Mouse (Mus musculus): ENCODE results near the gene Ifna2.

The Ifna2 gene

GRCm38 (mm10) chr4:88653644-88654043 lies 30.1 kb downstream of the Ifna2 start:
- DNase-seq (ENCODE audit: low read depth, low spot score): peak; percentile 5

DNA sequence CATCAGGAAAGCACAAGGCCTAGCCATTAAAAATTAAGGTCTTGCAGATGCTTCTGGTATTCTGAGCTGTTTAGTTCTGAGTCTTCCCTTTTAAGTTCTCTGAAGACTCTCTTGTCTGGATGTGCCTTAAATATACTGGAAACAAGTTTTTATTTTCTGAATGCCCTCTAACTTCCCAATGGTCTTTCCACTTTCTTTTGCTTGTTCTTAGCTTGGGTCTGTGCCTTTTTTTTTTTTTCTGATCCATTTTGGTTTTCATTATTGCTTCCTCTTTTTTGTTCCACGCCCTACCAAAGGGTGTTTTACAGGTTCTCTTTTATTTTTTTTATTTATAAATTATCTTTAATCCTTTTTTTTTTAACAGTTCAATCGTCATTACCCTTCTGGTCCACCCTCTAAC lies 39.4 kb downstream of the Ifna2 start, which contains the start of gene Ifna13:
Gene Ifna13 (minus strand): TSS at position 101 of the 400 bp plus-strand sequence.
- DNase-seq (ENCODE audit: low read depth, low spot score): peak; percentile 5

DNA sequence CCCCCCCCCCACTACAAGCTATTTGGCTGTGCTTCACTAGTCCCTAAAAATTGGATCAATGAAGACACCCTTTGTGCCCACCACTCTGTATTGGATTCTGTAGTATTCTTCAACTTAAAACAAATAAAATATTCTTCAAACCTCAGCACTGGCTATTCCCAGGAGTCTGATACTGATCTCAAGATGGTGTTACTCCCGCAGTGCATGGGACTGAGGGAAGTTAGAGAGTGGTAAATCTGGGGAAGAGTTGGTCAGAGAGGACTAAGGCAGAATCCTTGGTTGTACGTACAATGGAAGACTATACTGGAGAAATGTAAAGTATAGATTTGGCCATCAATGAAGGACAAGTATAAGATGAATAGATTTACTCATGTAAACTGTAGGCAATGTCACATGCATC lies 41.2 kb downstream of the Ifna2 start:
- DNase-seq (ENCODE audit: low read depth, low spot score): peak; percentile 18

DNA sequence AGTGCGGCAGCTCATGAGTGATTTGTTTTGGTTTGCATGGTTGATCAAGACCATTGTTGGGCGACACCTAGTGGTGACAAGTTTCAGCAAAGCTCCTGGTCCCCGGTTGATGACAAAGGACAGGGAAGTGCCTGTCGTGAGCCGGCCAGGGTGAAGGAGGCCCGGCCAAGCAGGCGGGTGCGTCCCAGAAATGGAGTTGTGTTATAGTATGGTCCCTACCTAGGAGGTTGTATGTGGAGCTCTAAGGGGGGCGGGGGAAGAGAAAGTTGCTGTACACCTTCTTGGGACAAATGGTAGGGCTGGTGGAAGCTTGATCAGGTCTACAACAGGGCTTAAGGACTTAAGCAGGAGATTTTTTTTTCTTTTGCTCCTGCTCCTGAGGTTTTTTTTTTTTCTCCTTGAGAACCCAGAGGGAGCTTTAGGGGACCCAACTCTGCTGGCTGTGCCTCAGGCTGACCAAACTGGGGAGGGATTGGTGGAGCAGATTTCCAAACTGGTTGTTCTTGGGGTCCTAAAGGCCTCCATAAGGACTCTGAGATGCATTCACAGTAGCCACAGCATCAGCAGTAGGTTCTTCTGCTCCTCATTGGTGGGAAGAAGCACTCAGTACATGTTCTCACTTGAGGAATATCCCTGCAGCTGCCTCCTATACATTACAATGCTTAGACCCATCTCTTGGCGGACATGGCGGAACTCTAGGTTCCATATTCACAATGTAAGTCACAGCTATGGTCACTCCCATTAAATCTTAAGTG lies 42.5 kb downstream of the Ifna2 start:
- DNase-seq (ENCODE audit: low read depth, low spot score): peak; percentile 94

GRCm38 (mm10) chr4:88640704-88641076 lies 43.0 kb downstream of the Ifna2 start:
- DNase-seq (ENCODE audit: low read depth, low spot score): no peak

GRCm38 (mm10) chr4:88634311-88634710 lies 49.4 kb downstream of the Ifna2 start, which contains the start of gene C87499:
Gene C87499 (minus strand): TSS chr4:88634411.
- DNase-seq (ENCODE audit: low read depth, low spot score): no peak

All from A20 (cell line).